Mouse (Mus musculus): ENCODE measurements around the gene Ppm1h. TPM values are rescaled to one million over a fixed set of nuclear protein-coding genes. Genes with fewer than 3 reads are reported as not detected.

Ppm1h gene
- total and polyA plus RNA-seq, 2 experiments from 2014 or later = 31.1 to 31.7 TPM

DNA sequence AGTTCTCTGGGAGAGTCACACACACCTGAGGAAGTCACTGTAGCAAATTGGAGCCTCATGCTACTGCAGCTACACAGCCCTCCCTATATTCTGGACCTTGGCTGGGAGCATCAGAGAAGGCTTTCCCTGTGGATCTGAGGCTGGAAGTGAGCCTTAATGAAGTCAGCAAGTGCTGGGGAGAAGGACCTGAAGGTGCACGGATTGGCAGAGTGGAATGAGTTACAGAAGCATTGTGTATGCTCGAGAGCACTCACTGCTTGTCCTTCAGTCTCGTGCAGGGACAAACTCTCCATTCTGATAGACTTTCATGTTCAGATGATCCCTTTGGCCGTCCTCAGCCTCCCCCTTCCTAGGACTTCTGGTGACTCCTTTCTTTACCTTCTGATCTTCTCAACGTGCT is 26.3 kb downstream of the Ppm1h start:
- 75% methylated on average over 5 of the region's 5 CpGs for WGBS
- H3K4me3 ChIP-seq (ENCODE audit: low read depth, low read length) = no peak overlapping the region
- H3K27me3 ChIP-seq (ENCODE audit: insufficient read depth, low read length) = no peaks in the 10 kb centered on the region
- no peaks in the 10 kb centered on the region for H3K4me1 ChIP-seq (ENCODE audit: insufficient read depth)
- no peak overlapping the region for H3K9ac ChIP-seq
- H3K36me3 ChIP-seq (ENCODE audit: insufficient read depth) = no peaks in the 10 kb centered on the region
- no peak for ATAC-seq
- no peak overlapping the region for H3K27ac ChIP-seq (ENCODE audit: low read depth, low read length)
- no peaks in the 10 kb centered on the region for H3K9me3 ChIP-seq (ENCODE audit: low read length)
- H3K4me2 ChIP-seq (ENCODE audit: low read depth) = no peak overlapping the region
- no peak for TF ChIP-seq CTCF (IDR thresholded peaks at IDR 0.05; ENCODE audit: low read depth)
- no peak for DNase-seq

- H3K4me3 ChIP-seq (ENCODE audit: low read depth, low read length) = no peak overlapping the region
- H3K9me3 ChIP-seq (ENCODE audit: low read length) = no peaks in the 10 kb centered on the region
- no peak overlapping the region for H3K27ac ChIP-seq (ENCODE audit: low read depth, low read length)
- no peak overlapping the region for H3K9ac ChIP-seq
- DNase-seq = no peak
- no peaks in the 10 kb centered on the region for H3K36me3 ChIP-seq (ENCODE audit: insufficient read depth)
- no peaks in the 10 kb centered on the region for H3K27me3 ChIP-seq (ENCODE audit: insufficient read depth, low read length)
- no peak overlapping the region for H3K4me2 ChIP-seq (ENCODE audit: low read depth)
- WGBS = 81% methylated on average over 6 of the region's 6 CpGs
- no peak for TF ChIP-seq CTCF (IDR thresholded peaks at IDR 0.05; ENCODE audit: low read depth)
- no peak for ATAC-seq
- H3K4me1 ChIP-seq (ENCODE audit: insufficient read depth) = no peaks in the 10 kb centered on the region
Observed at GRCm38 (mm10) chr10:122705457-122705856, 26.9 kb downstream of the Ppm1h start.

GRCm38 (mm10) chr10:122711381-122711811 is 32.8 kb downstream of the Ppm1h start:
- DNase-seq = peak; percentile 50
- Histone ChIP-seq H3K4me2 (ENCODE audit: low read depth) (no peak overlapping the region), H3K4me1 (ENCODE audit: insufficient read depth) (peaks cover 14% of the 10 kb centered on the region), H3K36me3 (ENCODE audit: insufficient read depth) (no peaks in the 10 kb centered on the region), H3K27ac (ENCODE audit: low read depth, low read length) (peak overlapping the region; percentile 58), H3K27me3 (ENCODE audit: insufficient read depth, low read length) (no peaks in the 10 kb centered on the region), H3K9ac (no peak overlapping the region), H3K4me3 (ENCODE audit: low read depth, low read length) (no peak overlapping the region), H3K9me3 (ENCODE audit: low read length) (no peaks in the 10 kb centered on the region)
- ATAC-seq = peak; percentile 67
- no peak for TF ChIP-seq CTCF (IDR thresholded peaks at IDR 0.05; ENCODE audit: low read depth)
- 18% methylated on average over 6 of the region's 6 CpGs for WGBS

DNA sequence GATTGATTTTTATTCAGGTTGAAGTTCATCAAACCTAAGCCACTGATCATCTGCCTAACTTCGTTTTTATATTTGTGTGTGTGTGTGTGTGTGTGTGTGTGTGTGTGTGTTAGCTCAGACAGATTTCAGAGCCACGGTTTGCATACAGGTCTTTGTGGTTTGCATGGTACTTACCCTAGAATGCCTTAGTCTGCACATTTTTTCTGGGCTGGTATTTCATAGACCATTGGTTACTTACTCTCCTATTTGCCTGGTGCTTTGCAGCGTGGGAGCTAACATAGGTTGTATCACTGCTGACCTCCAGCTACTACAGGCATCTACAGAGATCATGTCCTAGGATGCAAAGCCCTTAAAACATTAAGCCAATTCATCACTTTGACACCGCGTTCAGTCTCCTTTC is 33.7 kb downstream of the Ppm1h start:
- no peak overlapping the region for H3K9ac ChIP-seq
- H3K9me3 ChIP-seq (ENCODE audit: low read length) = no peaks in the 10 kb centered on the region
- peaks cover 23% of the 10 kb centered on the region for H3K4me1 ChIP-seq (ENCODE audit: insufficient read depth)
- ATAC-seq = no peak
- no peak overlapping the region for H3K27ac ChIP-seq (ENCODE audit: low read depth, low read length)
- no peaks in the 10 kb centered on the region for H3K27me3 ChIP-seq (ENCODE audit: insufficient read depth, low read length)
- WGBS = 79% methylated on average over 5 of the region's 5 CpGs
- H3K4me3 ChIP-seq (ENCODE audit: low read depth, low read length) = no peak overlapping the region
- no peaks in the 10 kb centered on the region for H3K36me3 ChIP-seq (ENCODE audit: insufficient read depth)
- no peak for TF ChIP-seq CTCF (IDR thresholded peaks at IDR 0.05; ENCODE audit: low read depth)
- no peak for DNase-seq
- no peak overlapping the region for H3K4me2 ChIP-seq (ENCODE audit: low read depth)

DNA sequence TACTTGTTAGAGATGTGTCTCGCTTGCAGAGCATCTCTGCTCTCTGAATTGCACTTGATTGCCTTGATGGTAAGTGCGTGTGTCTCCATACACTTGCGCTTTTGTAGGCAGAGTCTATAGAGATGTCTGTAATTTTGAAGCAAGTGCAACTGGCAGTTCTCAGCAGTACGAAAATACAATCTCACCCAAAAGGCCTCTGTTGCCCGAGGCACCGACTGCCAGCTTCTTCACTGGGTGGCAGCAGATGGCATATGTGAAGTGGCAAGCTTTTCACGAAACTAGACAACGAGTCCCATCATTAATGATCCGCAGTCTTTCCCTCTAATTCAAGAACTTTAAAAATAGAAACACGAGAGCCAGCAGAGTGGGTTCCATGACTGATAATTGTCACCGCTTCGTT is 37.3 kb downstream of the Ppm1h start:
- TF ChIP-seq CTCF (IDR thresholded peaks at IDR 0.05; ENCODE audit: low read depth) = no peak
- H3K27me3 ChIP-seq (ENCODE audit: insufficient read depth, low read length) = no peaks in the 10 kb centered on the region
- peaks cover 34% of the 10 kb centered on the region for H3K4me1 ChIP-seq (ENCODE audit: insufficient read depth)
- ATAC-seq (peak; percentile 56), DNase-seq (peak; percentile 77)
- peak overlapping the region; percentile 71 for H3K27ac ChIP-seq (ENCODE audit: low read depth, low read length)
- WGBS = 17% methylated on average over 12 of the region's 12 CpGs
- 0 out of 2 replicates have a peak overlapping the region, but pooled peaks have one; percentile 2 for H3K9ac ChIP-seq
- H3K4me2 ChIP-seq (ENCODE audit: low read depth) = peak overlapping the region; percentile 13
- H3K36me3 ChIP-seq (ENCODE audit: insufficient read depth) = no peaks in the 10 kb centered on the region
- H3K4me3 ChIP-seq (ENCODE audit: low read depth, low read length) = no peak overlapping the region
- no peaks in the 10 kb centered on the region for H3K9me3 ChIP-seq (ENCODE audit: low read length)

- DNase-seq (no peak), ATAC-seq (peak; percentile 41)
- H3K4me3 ChIP-seq (ENCODE audit: low read depth, low read length) = no peak overlapping the region
- no peaks in the 10 kb centered on the region for H3K9me3 ChIP-seq (ENCODE audit: low read length)
- WGBS = 24% methylated on average over 8 of the region's 8 CpGs
- H3K4me1 ChIP-seq (ENCODE audit: insufficient read depth) = peaks cover 34% of the 10 kb centered on the region
- no peak for TF ChIP-seq CTCF (IDR thresholded peaks at IDR 0.05; ENCODE audit: low read depth)
- H3K27ac ChIP-seq (ENCODE audit: low read depth, low read length) = peak overlapping the region; percentile 71
- H3K9ac ChIP-seq = 0 out of 2 replicates have a peak overlapping the region, but pooled peaks have one; percentile 2
- no peaks in the 10 kb centered on the region for H3K27me3 ChIP-seq (ENCODE audit: insufficient read depth, low read length)
- peak overlapping the region; percentile 13; the same call in 1 of the 2 replicates for H3K4me2 ChIP-seq (ENCODE audit: low read depth)
- H3K36me3 ChIP-seq (ENCODE audit: insufficient read depth) = no peaks in the 10 kb centered on the region
Observed at GRCm38 (mm10) chr10:122716286-122716685, 37.7 kb downstream of the Ppm1h start.

DNA sequence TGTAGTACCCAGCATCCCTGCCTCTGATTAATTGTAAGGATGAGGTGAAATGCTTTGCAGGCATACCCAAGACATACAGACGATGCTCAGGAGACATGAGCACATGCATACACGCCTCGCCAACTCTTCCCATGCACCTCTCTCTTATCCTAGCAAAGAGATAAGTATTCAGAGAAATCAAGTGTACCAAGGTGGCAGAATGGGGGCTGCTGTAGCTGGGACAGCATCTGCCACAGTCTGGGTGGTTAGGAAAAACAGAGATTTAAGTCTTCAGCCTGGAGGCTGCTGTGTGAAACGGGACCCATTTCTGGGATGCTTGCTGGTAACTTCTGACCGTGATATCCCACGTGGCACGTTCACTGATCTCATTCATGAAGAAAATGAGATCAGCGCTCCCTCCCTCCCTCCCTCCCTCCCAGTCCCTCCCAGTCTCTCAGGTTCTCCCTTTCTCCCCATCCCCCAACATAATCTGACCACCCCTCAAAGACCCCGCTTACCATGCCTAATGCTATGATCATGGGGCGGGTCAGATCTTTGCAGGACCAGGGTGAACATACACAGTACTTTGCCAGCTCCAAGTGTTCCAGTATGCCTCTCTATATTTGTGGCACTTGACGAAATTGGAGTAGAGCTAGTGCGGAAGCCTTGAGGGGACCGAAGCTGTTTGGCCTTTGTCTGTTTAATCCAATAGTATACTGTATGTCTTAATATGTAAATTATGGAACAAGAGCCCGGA is 38.3 kb downstream of the Ppm1h start:
- DNase-seq = no peak
- H3K4me3 ChIP-seq (ENCODE audit: low read depth, low read length) = no peak overlapping the region

More for the DNA sequence above, 38.3 kb downstream of the Ppm1h start:
- Histone ChIP-seq H3K9ac (no peak overlapping the region), H3K36me3 (ENCODE audit: insufficient read depth) (no peaks in the 10 kb centered on the region), H3K27ac (ENCODE audit: low read depth, low read length) (peak overlapping the region; percentile 71), H3K27me3 (ENCODE audit: insufficient read depth, low read length) (no peaks in the 10 kb centered on the region), H3K9me3 (ENCODE audit: low read length) (no peaks in the 10 kb centered on the region), H3K4me1 (ENCODE audit: insufficient read depth) (peaks cover 34% of the 10 kb centered on the region), H3K4me2 (ENCODE audit: low read depth) (no peak overlapping the region)
- TF ChIP-seq CTCF (IDR thresholded peaks at IDR 0.05; ENCODE audit: low read depth) = no peak
- ATAC-seq = peak; percentile 14; the same call in 1 of the 2 replicates
- 51% methylated on average over 14 of the region's 14 CpGs for WGBS

All from forebrain, postnatal 0 days (tissue).